Mouse (Mus musculus): ENCODE measurements around the gene Gng12.

DNA sequence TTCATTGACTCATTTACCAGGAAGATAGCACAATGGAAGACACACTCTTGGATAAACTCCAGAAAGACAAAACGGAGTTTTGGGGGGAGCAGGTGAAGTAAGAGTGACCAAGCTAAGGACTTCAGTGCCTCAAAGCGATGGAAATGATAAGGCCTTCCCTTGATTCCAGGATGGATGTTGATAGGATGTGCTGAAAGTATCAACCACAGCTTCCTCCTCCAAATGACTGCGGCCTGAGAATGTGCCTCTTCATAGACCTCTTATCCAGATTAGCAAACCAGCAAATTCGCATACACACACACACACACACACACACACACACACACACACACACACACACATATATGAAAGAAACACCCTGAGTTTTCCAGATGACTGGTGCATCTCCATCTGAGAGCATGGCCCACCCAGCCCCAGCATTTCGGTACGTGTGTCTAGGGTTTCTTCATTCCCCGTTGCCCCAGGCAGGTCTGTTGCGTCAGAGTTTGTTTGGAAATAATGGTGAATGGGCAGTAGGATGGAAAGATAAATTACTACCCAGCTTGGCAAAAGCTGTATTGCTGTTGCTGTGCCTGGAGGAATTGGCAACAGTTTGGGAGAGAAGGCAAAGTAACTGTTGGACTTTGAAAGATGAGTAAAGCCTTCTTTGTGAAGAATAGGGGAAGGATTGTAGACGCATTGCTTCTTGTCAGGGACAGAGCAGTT lies 131.4 kb downstream of the Gng12 start:
- TF ChIP-seq POLR2A (IDR thresholded peaks at IDR 0.05; ENCODE audit: insufficient read depth, low read depth, low read length) (no peak), CTCF (IDR thresholded peaks at IDR 0.05) (no peak), EP300 (IDR thresholded peaks at IDR 0.05; ENCODE audit: insufficient read depth, low read depth, low read length) (no peak)

Data from heart, adult 2 months (tissue).